Mouse (Mus musculus): Measurements from ENCODE around the gene Cdc42ep4.

- TF ChIP-seq CTCF (IDR thresholded peaks at IDR 0.05; ENCODE audit: control insufficient read depth, insufficient read depth, low read length) (no peak), POLR2A (IDR thresholded peaks at IDR 0.05; ENCODE audit: borderline replicate concordance, control insufficient read depth, low read depth, low read length) (no peak)
Observed at GRCm38 (mm10) chr11:113767285-113767684, 15.6 kb upstream of the Cdc42ep4 start.

Data from bone marrow, adult 2 months (tissue).